ENCODE assay signal across 20 mouse cellular contexts in the genomic region with DNA sequence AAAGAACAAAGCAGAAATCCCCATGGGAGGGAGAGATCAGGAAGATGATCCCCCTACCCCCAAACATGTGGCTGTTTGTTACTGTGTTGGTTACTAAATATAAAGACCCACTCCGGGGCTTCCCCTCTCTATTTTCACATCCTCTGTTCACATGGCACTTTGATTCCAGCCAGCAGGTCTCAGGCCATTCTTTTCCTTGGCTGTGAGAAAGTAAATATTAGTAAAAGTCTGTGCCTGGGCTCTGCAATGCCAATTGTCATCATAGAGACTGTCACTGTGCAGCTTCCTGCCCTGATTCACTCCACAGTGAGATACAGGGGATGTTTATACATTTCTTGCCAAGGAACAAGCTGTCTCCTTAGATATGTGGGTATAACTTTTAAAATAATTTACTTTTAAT.
DNase-seq lines count a peak whose midpoint lies in the region; ATAC-seq lines count a peak whose summit lies in the region.
"Had no signal": no experiment of that assay in that cellular context is flagged by ENCODE, and none has a peak within 500 bp of the region (broad histone marks: within the 10 kb centered on the region; RNA-seq: fewer than 3 reads in every experiment).

No protein-coding gene starts in this region.

- ATAC-seq in lung, embryonic 16.5 days (ENCODE audit: low read depth) = peak; percentile 90
- ATAC-seq: forebrain, embryonic 15.5 days; intestine, embryonic 15.5 days had no signal

- peak overlapping the region; percentile 87 for H3K27ac ChIP-seq in lung, embryonic 16.5 days (ENCODE audit: low read length)
- H3K27ac ChIP-seq: forebrain, embryonic 15.5 days; gastrocnemius, adult 2 months; heart, adult 2 months; intestine, embryonic 15.5 days; left cerebral cortex, adult 2 months; liver, embryonic 13.5 days; stomach, postnatal 0 days had no signal

- no peaks in the 10 kb centered on the region for H3K36me3 ChIP-seq in lung, embryonic 16.5 days (ENCODE audit: control insufficient read depth, insufficient read depth, low read length)
- no peaks in the 10 kb centered on the region for H3K36me3 ChIP-seq in splenic B cell, adult 2 months (ENCODE audit: control insufficient read depth, insufficient read depth, low read length, poor library complexity, severe bottlenecking)
- H3K36me3 ChIP-seq: forebrain, embryonic 15.5 days; hindbrain, embryonic 12.5 days; intestine, embryonic 15.5 days; liver, embryonic 13.5 days had no signal

- H3K4me3 ChIP-seq in lung, embryonic 16.5 days (ENCODE audit: low read length) = no peak overlapping the region
- H3K4me3 ChIP-seq: forebrain, embryonic 15.5 days; gastrocnemius, adult 2 months; heart, adult 2 months; hindbrain, embryonic 12.5 days; intestine, embryonic 15.5 days; left cerebral cortex, adult 2 months; liver, embryonic 13.5 days had no signal

- 7% methylated on average over 1 of the region's 1 CpGs for WGBS in lung, embryonic 16.5 days

- DNase-seq in heart, adult 11 months = peak; percentile 77
- DNase-seq in heart, adult 9 months (ENCODE audit: low spot score in 2 of 2) = no peak
- peak; percentile 65 for DNase-seq in layer of hippocampus, adult 9-11 months
- no peak for DNase-seq in layer of hippocampus, postnatal 36 days
- peak; percentile 34 for DNase-seq in splenic B cell, adult 2 months (ENCODE audit: low read depth, low spot score)
- DNase-seq in adipocyte (ENCODE audit: low spot score) = no peak
- no peak for DNase-seq in cerebellum, postnatal 14 days
- DNase-seq: adrenal gland, adult 2 months; cerebellum, adult 18-20 months; gastrocnemius, adult 2 months; heart, adult 2 months; kidney, postnatal 14 days; liver, embryonic 13.5 days; thymus, postnatal 14 days had no signal

- H3K4me2 ChIP-seq in lung, embryonic 16.5 days (ENCODE audit: low read depth, low read length) = no peak overlapping the region
- H3K4me2 ChIP-seq: forebrain, embryonic 15.5 days; hindbrain, embryonic 12.5 days; intestine, embryonic 15.5 days; liver, embryonic 13.5 days had no signal

- peaks cover 12% of the 10 kb centered on the region for H3K4me1 ChIP-seq in lung, embryonic 16.5 days (replicated peaks; ENCODE audit: control insufficient read depth, insufficient read depth, low read length)
- H3K4me1 ChIP-seq: intestine, embryonic 15.5 days had no signal

- no peaks in the 10 kb centered on the region for H3K9me3 ChIP-seq in lung, embryonic 16.5 days (ENCODE audit: control insufficient read depth, low read length)
- H3K9me3 ChIP-seq: forebrain, embryonic 15.5 days; hindbrain, embryonic 12.5 days; intestine, embryonic 15.5 days; liver, embryonic 13.5 days had no signal

- no peak overlapping the region for H3K9ac ChIP-seq in lung, embryonic 16.5 days (ENCODE audit: low read length)
- H3K9ac ChIP-seq: forebrain, embryonic 15.5 days; hindbrain, embryonic 12.5 days; intestine, embryonic 15.5 days; liver, embryonic 13.5 days had no signal

- H3K27me3 ChIP-seq in lung, embryonic 16.5 days (ENCODE audit: control insufficient read depth, insufficient read depth, low read depth, low read length) = no peaks in the 10 kb centered on the region
- no peaks in the 10 kb centered on the region for H3K27me3 ChIP-seq in splenic B cell, adult 2 months (ENCODE audit: control insufficient read depth, insufficient read depth, low read length, poor library complexity, severe bottlenecking)
- H3K27me3 ChIP-seq: forebrain, embryonic 15.5 days; hindbrain, embryonic 12.5 days; intestine, embryonic 15.5 days; liver, embryonic 13.5 days had no signal

Comparison
In these comparisons a context has a peak if more than half of its experiments do, and no peak if none do; other contexts are left out.
1. DNase-seq: peak in heart, adult 11 months (single experiment), layer of hippocampus, adult 9-11 months (single experiment) and splenic B cell, adult 2 months (single experiment); none in heart, adult 9 months (0 of 2), layer of hippocampus, postnatal 36 days (0 of 2), adipocyte (single experiment) and cerebellum, postnatal 14 days (0 of 2).